Comparison of ENCODE assay signal across 20 mouse cellular contexts in genomic region chr4:129989925-129990324, GRCm38 (mm10). TPM values are rescaled to one million over a fixed set of nuclear protein-coding genes. Genes with fewer than 3 reads are reported as not detected.
DNase-seq lines count a peak whose midpoint lies in the region; ATAC-seq and TF ChIP-seq lines count a peak whose summit lies in the region.
"Had no signal": no experiment of that assay in that cellular context is flagged by ENCODE, and none has a peak within 500 bp of the region (broad histone marks: within the 10 kb centered on the region; RNA-seq: fewer than 3 reads in every experiment).

No protein-coding gene starts in this region.

- H3K36me3 ChIP-seq in embryonic facial prominence, embryonic 12.5 days, result 0 out of 2 replicates have a peak, but pooled peaks cover 10% of the 10 kb centered on the region
- 0 out of 2 replicates have a peak, but pooled peaks cover 3% of the 10 kb centered on the region for H3K36me3 ChIP-seq in embryonic facial prominence, embryonic 10.5 days (replicated peaks)
- H3K36me3 ChIP-seq in forebrain, postnatal 0 days (ENCODE audit: insufficient read depth), result peaks cover 13% of the 10 kb centered on the region
- H3K36me3 ChIP-seq: heart, embryonic 13.5 days; lung, embryonic 15.5 days had no signal

- peaks cover 43% of the 10 kb centered on the region for H3K27me3 ChIP-seq in embryonic facial prominence, embryonic 12.5 days
- peaks cover 95% of the 10 kb centered on the region for H3K27me3 ChIP-seq in embryonic facial prominence, embryonic 10.5 days (replicated peaks; ENCODE audit: low read depth, poor library complexity, severe bottlenecking)
- no peaks in the 10 kb centered on the region for H3K27me3 ChIP-seq in forebrain, postnatal 0 days (ENCODE audit: insufficient read depth, low read length)

- no peak overlapping the region for H3K9ac ChIP-seq in embryonic facial prominence, embryonic 12.5 days
- H3K9ac ChIP-seq in forebrain, postnatal 0 days, result no peak overlapping the region
- H3K9ac ChIP-seq: heart, embryonic 13.5 days; liver, embryonic 14.5 days; lung, embryonic 15.5 days had no signal

- no peak for ATAC-seq in embryonic facial prominence, embryonic 12.5 days (ENCODE audit: insufficient number of reproducible peaks, insufficient read depth, low FRiP score, low TSS enrichment)
- ATAC-seq in forebrain, postnatal 0 days, result peak; percentile 7; the same call in 1 of the 2 replicates

- intact Hi-C loops in left cerebral cortex, adult 2 months (cut with DNase I), result no loop called here
- intact Hi-C loops in left cerebral cortex, postnatal 36 days (cut with DNase I), result loop anchor here (10.0 kb wide), 1 partner anchor 95 kb away; no protein-coding TSS in a partner anchor

- no peak for DNase-seq in embryonic facial prominence, embryonic 10.5 days (ENCODE audit: low spot score)
- DNase-seq in left cerebral cortex, adult 2 months (ENCODE audit: extremely low spot score in 1 of 2, low spot score in 2 of 2), result no peak
- DNase-seq in left cerebral cortex, postnatal 36 days (ENCODE audit: low spot score in 2 of 2), result no peak
- peak; percentile 43 for DNase-seq in forebrain, postnatal 0 days
- DNase-seq in retina, embryonic 14.5 days (ENCODE audit: low spot score), result peak; percentile 45
- DNase-seq in c-Kit-positive CD71-positive TER-119-positive erythroid progenitor cells, embryonic 14.5 days (ENCODE audit: low spot score), result no peak
- DNase-seq in frontal cortex, postnatal 36 days (ENCODE audit: low spot score in 2 of 2), result no peak
- DNase-seq: adrenal gland, postnatal 36 days; cerebellum, postnatal 25 days; embryo, embryonic 11 days; gastrocnemius, postnatal 10 days; heart, adult 18-20 months; kidney, adult 9 months; kidney, postnatal 25 days; lung, postnatal 4 days had no signal

- no peak for TF ChIP-seq CTCF in left cerebral cortex, adult 2 months (IDR thresholded peaks at IDR 0.05)
- TF ChIP-seq CTCF in forebrain, postnatal 0 days (IDR thresholded peaks at IDR 0.05; ENCODE audit: low read depth), result no peak

- no peak overlapping the region for H3K4me3 ChIP-seq in embryonic facial prominence, embryonic 12.5 days
- H3K4me3 ChIP-seq in embryonic facial prominence, embryonic 10.5 days, result no peak overlapping the region
- H3K4me3 ChIP-seq in left cerebral cortex, adult 2 months, result no peak overlapping the region
- no peak overlapping the region for H3K4me3 ChIP-seq in forebrain, postnatal 0 days (ENCODE audit: low read depth, low read length)
- H3K4me3 ChIP-seq: heart, embryonic 13.5 days; lung, embryonic 15.5 days had no signal

- WGBS in embryonic facial prominence, embryonic 12.5 days, result 55% methylated on average over 4 of the region's 4 CpGs
- 65% methylated on average over 4 of the region's 4 CpGs for WGBS in embryonic facial prominence, embryonic 10.5 days
- 34% methylated on average over 4 of the region's 4 CpGs for WGBS in forebrain, postnatal 0 days

- peaks cover 41% of the 10 kb centered on the region for H3K4me1 ChIP-seq in embryonic facial prominence, embryonic 12.5 days
- H3K4me1 ChIP-seq in embryonic facial prominence, embryonic 10.5 days, result peaks cover 58% of the 10 kb centered on the region
- peaks cover 34% of the 10 kb centered on the region for H3K4me1 ChIP-seq in forebrain, postnatal 0 days (ENCODE audit: insufficient read depth)

- H3K9me3 ChIP-seq in embryonic facial prominence, embryonic 12.5 days, result no peaks in the 10 kb centered on the region
- no peaks in the 10 kb centered on the region for H3K9me3 ChIP-seq in embryonic facial prominence, embryonic 10.5 days
- H3K9me3 ChIP-seq in forebrain, postnatal 0 days (ENCODE audit: low read length), result no peaks in the 10 kb centered on the region
- H3K9me3 ChIP-seq: heart, embryonic 13.5 days; lung, embryonic 15.5 days had no signal

- 0 out of 2 replicates have a peak overlapping the region, but pooled peaks have one; percentile 30 for H3K27ac ChIP-seq in embryonic facial prominence, embryonic 12.5 days
- no peak overlapping the region for H3K27ac ChIP-seq in embryonic facial prominence, embryonic 10.5 days (replicated peaks)
- peak overlapping the region; percentile 32 for H3K27ac ChIP-seq in left cerebral cortex, adult 2 months
- no peak overlapping the region for H3K27ac ChIP-seq in forebrain, postnatal 0 days (ENCODE audit: low read depth, low read length)
- H3K27ac ChIP-seq: heart, embryonic 13.5 days; liver, embryonic 14.5 days; lung, embryonic 15.5 days had no signal

- no peak overlapping the region for H3K4me2 ChIP-seq in embryonic facial prominence, embryonic 12.5 days (replicated peaks)
- no peak overlapping the region for H3K4me2 ChIP-seq in forebrain, postnatal 0 days (ENCODE audit: low read depth)
- H3K4me2 ChIP-seq: heart, embryonic 13.5 days; lung, embryonic 15.5 days had no signal

RNA-seq across cellular contexts. Expression of gene Adgrb2, which starts 5.3 kb away (rescaled TPM):
- polyA plus RNA-seq in embryonic facial prominence, embryonic 12.5 days (2016; fragmentation: Nextera tagmentation; extraction: Ambion mirVana), result 7.6 and 8.2 TPM in 2 replicates
- 1.1 and 1.2 TPM in 2 replicates for polyA plus RNA-seq in embryonic facial prominence, embryonic 10.5 days (2016; fragmentation: Nextera tagmentation; extraction: Ambion mirVana)
- total RNA-seq in left cerebral cortex, adult 2 months (2021), result 100 to 1,000 TPM; 422 to 424 TPM
- 100 to 1,000 TPM; 401 TPM for total RNA-seq in left cerebral cortex, postnatal 36 days (2021)
- 195 and 216 TPM in 2 replicates for total RNA-seq in forebrain, postnatal 0 days (2014; rRNA removed)
- 15.8 and 18.3 TPM in 2 replicates for polyA plus RNA-seq in forebrain, postnatal 0 days (2015; fragmentation: Nextera tagmentation; extraction: Ambion mirVana)
- total RNA-seq: neutrophil, adult 5-6 weeks had no signal

RNA-seq across cellular contexts. Expression of gene Col16a1, which starts 57.7 kb away (rescaled TPM):
- polyA plus RNA-seq in embryonic facial prominence, embryonic 12.5 days (2016; fragmentation: Nextera tagmentation; extraction: Ambion mirVana), result 40.3 and 46.2 TPM in 2 replicates
- polyA plus RNA-seq in embryonic facial prominence, embryonic 10.5 days (2016; fragmentation: Nextera tagmentation; extraction: Ambion mirVana), result 4.7 and 7.2 TPM in 2 replicates
- total RNA-seq in left cerebral cortex, adult 2 months (2021), result 10 to 100 TPM; 16.2 to 20.1 TPM
- total RNA-seq in left cerebral cortex, postnatal 36 days (2021), result 10 to 100 TPM; 15.9 to 21.4 TPM
- 21.8 and 29.7 TPM in 2 replicates for total RNA-seq in forebrain, postnatal 0 days (2014; rRNA removed)
- polyA plus RNA-seq in forebrain, postnatal 0 days (2015; fragmentation: Nextera tagmentation; extraction: Ambion mirVana), result 6.8 and 7.5 TPM in 2 replicates
- total RNA-seq: neutrophil, adult 5-6 weeks had no signal

Comparison
In these comparisons a context has a peak if more than half of its experiments do, and no peak if none do; other contexts are left out.
1. H3K27ac ChIP-seq: peak in embryonic facial prominence, embryonic 12.5 days (single experiment) and left cerebral cortex, adult 2 months (single experiment); none in embryonic facial prominence, embryonic 10.5 days (single experiment) and forebrain, postnatal 0 days (single experiment).
2. DNase-seq: peak in forebrain, postnatal 0 days (single experiment) and retina, embryonic 14.5 days (single experiment); none in embryonic facial prominence, embryonic 10.5 days (single experiment), left cerebral cortex, adult 2 months (0 of 2), left cerebral cortex, postnatal 36 days (0 of 2), c-Kit-positive CD71-positive TER-119-positive erythroid progenitor cells, embryonic 14.5 days (single experiment) and frontal cortex, postnatal 36 days (0 of 2).